Mouse (Mus musculus) small intestine, adult 2 months (tissue): ENCODE data around the gene Abhd18.

Source experiments
- CTCF ChIP-seq: fragments of 200-500 bp; IDR thresholded peaks from 2 replicates; pipeline ENCODE4 v1.5.1; 2012; ENCODE audit warnings: low read depth, mild to moderate bottlenecking, control low read depth, inconsistent platforms, low read length, moderate library complexity, mixed read lengths; ENCODE audit not compliant: insufficient replicate concordance, insufficient read length; ENCODE audit errors: extremely low read depth
- POLR2A ChIP-seq: fragments of 200-500 bp; IDR thresholded peaks from 2 replicates; pipeline ENCODE4 v1.6.1; 2012; ENCODE audit warnings: low read depth, mild to moderate bottlenecking, control low read depth, inconsistent platforms, low read length, moderate library complexity

DNA sequence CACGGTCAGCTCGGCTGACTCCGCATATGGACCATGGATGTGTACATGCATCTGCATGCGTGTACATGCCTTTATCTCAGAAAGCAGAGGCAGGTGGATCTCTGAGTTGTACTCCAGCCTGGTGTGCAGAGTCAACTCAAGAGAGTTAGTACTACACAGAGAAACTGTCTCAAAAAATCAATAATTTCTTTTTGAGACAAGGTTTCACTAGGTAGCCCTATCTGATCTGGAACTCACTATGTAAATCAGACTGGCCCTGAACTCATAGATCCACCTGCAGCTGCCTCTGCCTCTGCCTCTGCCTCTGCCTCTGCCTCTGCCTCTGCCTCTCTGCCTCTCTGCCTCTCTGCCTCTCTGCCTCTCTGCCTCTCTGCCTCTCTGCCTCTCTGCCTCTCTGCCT, 91.8 kb downstream of the Abhd18 start:
- TF ChIP-seq CTCF (no peak), POLR2A (no peak)
